In genomic region chr5:127611881-127612280, GRCm38 (mm10) we compare ENCODE assay signal across 15 mouse cellular contexts. TPM values are rescaled to one million over a fixed set of nuclear protein-coding genes. Genes with fewer than 3 reads are reported as not detected.
DNase-seq lines count a peak whose midpoint lies in the region; ATAC-seq and TF ChIP-seq lines count a peak whose summit lies in the region.
"Had no signal": no experiment of that assay in that cellular context is flagged by ENCODE, and none has a peak within 500 bp of the region (broad histone marks: within the 10 kb centered on the region; RNA-seq: fewer than 3 reads in every experiment).

No protein-coding gene starts in this region.

- no peaks in the 10 kb centered on the region for H3K27me3 ChIP-seq in heart, embryonic 13.5 days (replicated peaks)
- no peaks in the 10 kb centered on the region for H3K27me3 ChIP-seq in liver, embryonic 12.5 days (replicated peaks)
- H3K27me3 ChIP-seq: embryonic facial prominence, embryonic 13.5 days; forebrain, embryonic 12.5 days; Patski had no signal

- peaks cover 19% of the 10 kb centered on the region for H3K36me3 ChIP-seq in heart, embryonic 13.5 days
- peaks cover 24% of the 10 kb centered on the region for H3K36me3 ChIP-seq in liver, embryonic 12.5 days

- H3K9me3 ChIP-seq in heart, embryonic 13.5 days = no peaks in the 10 kb centered on the region
- no peaks in the 10 kb centered on the region for H3K9me3 ChIP-seq in liver, embryonic 12.5 days (replicated peaks)
- H3K9me3 ChIP-seq: embryonic facial prominence, embryonic 13.5 days; forebrain, embryonic 12.5 days; hindbrain, embryonic 10.5 days had no signal

- peak overlapping the region; percentile 37; the same call in 1 of the 2 replicates for H3K9ac ChIP-seq in heart, embryonic 13.5 days
- no peak overlapping the region for H3K9ac ChIP-seq in liver, embryonic 12.5 days
- H3K9ac ChIP-seq: embryonic facial prominence, embryonic 13.5 days; forebrain, embryonic 12.5 days; lung, embryonic 14.5 days had no signal

- WGBS in heart, embryonic 13.5 days = 61% methylated on average over 1 of the region's 1 CpGs
- 63% methylated on average over 1 of the region's 1 CpGs for WGBS in liver, embryonic 12.5 days (ENCODE audit: insufficient replicate concordance)
- WGBS in bone marrow, adult 2 months = 32% methylated on average over 1 of the region's 1 CpGs

- TF ChIP-seq POLR2A in bone marrow, adult 2 months (IDR thresholded peaks at IDR 0.05; ENCODE audit: borderline replicate concordance, control insufficient read depth, low read depth, low read length) = no peak

- peak overlapping the region; percentile 35 for H3K4me2 ChIP-seq in heart, embryonic 13.5 days
- peak overlapping the region; percentile 1; the same call in 1 of the 2 replicates for H3K4me2 ChIP-seq in liver, embryonic 12.5 days
- H3K4me2 ChIP-seq: embryonic facial prominence, embryonic 13.5 days; forebrain, embryonic 12.5 days; lung, embryonic 14.5 days had no signal

- H3K27ac ChIP-seq in heart, embryonic 13.5 days (replicated peaks) = peak overlapping the region; percentile 57
- H3K27ac ChIP-seq in liver, embryonic 12.5 days = no peak overlapping the region
- peak overlapping the region; percentile 38 for H3K27ac ChIP-seq in bone marrow, adult 2 months (ENCODE audit: control insufficient read depth, insufficient read depth, low read depth, low read length, poor library complexity)
- H3K27ac ChIP-seq: embryonic facial prominence, embryonic 13.5 days; forebrain, embryonic 12.5 days; hindbrain, embryonic 10.5 days had no signal

- intact Hi-C loops in heart, postnatal 10 days (cut with DNase I) = no loop called here

- no peak overlapping the region for H3K4me3 ChIP-seq in heart, embryonic 13.5 days
- H3K4me3 ChIP-seq in liver, embryonic 12.5 days = no peak overlapping the region
- peak overlapping the region; percentile 30 for H3K4me3 ChIP-seq in bone marrow, adult 2 months (replicated peaks; ENCODE audit: control insufficient read depth, low read depth, low read length)
- H3K4me3 ChIP-seq: embryonic facial prominence, embryonic 13.5 days; forebrain, embryonic 12.5 days; hindbrain, embryonic 10.5 days had no signal

- no peak for DNase-seq in heart, postnatal 10 days
- no peak for DNase-seq in liver
- DNase-seq: cerebellum, postnatal 25 days; kidney, adult 8-10 months; lung, embryonic 14.5 days had no signal

- TF ChIP-seq CTCF in bone marrow, adult 2 months (IDR thresholded peaks at IDR 0.05; ENCODE audit: control insufficient read depth, insufficient read depth, low read length) = no peak

- ATAC-seq in heart, embryonic 13.5 days (ENCODE audit: extremely low read depth, insufficient number of reproducible peaks, low FRiP score, low TSS enrichment) = no peak
- ATAC-seq in liver, embryonic 12.5 days = no peak
- ATAC-seq in neutrophil, adult 5-6 weeks (ENCODE audit: extremely low read depth, insufficient number of reproducible peaks, low FRiP score, poor library complexity, severe bottlenecking) = peak; percentile 42
- ATAC-seq in inflammation-experienced regulatory T-cells, adult 6 months = no peak

- H3K4me1 ChIP-seq in heart, embryonic 13.5 days = peaks cover 86% of the 10 kb centered on the region
- H3K4me1 ChIP-seq in liver, embryonic 12.5 days = peaks cover 73% of the 10 kb centered on the region
- peaks cover 14% of the 10 kb centered on the region for H3K4me1 ChIP-seq in bone marrow, adult 2 months (ENCODE audit: control insufficient read depth, insufficient read depth, low read length)

RNA-seq across cellular contexts. Expression of gene Glt1d1, which starts 20.2 kb away (rescaled TPM):
- polyA plus RNA-seq in heart, embryonic 13.5 days (2015; fragmentation: Nextera tagmentation; extraction: Ambion mirVana) = not detected in 2 replicates
- total RNA-seq in heart, postnatal 10 days (2021) = not detected
- polyA plus RNA-seq in liver, embryonic 12.5 days (2016; fragmentation: Nextera tagmentation; extraction: Ambion mirVana) = 0.08 and 0.28 TPM in 2 replicates
- polyA plus RNA-seq in bone marrow, adult 2 months (2011; ENCODE audit: insufficient read depth, insufficient read length, low replicate concordance, missing spikeins) = 1.8 and 4.8 TPM in 2 replicates
- total RNA-seq in neutrophil, adult 5-6 weeks (2017) = 0.35 and 0.74 TPM in 2 replicates
- not detected for polyA plus RNA-seq in inflammation-experienced regulatory T-cells, adult 6 months (2017; shearing (Covaris generic))
- total RNA-seq: gastrocnemius, adult 18-20 months had no signal

RNA-seq across cellular contexts. Expression of gene Slc15a4, which starts 20.8 kb away (rescaled TPM):
- 14.1 and 16.7 TPM in 2 replicates for polyA plus RNA-seq in heart, embryonic 13.5 days (2015; fragmentation: Nextera tagmentation; extraction: Ambion mirVana)
- 10 to 100 TPM; 10.7 to 12.1 TPM for total RNA-seq in heart, postnatal 10 days (2021)
- 14.1 and 14.9 TPM in 2 replicates for polyA plus RNA-seq in liver, embryonic 12.5 days (2016; fragmentation: Nextera tagmentation; extraction: Ambion mirVana)
- 16.6 and 30.1 TPM in 2 replicates for polyA plus RNA-seq in bone marrow, adult 2 months (2011; ENCODE audit: insufficient read depth, insufficient read length, low replicate concordance, missing spikeins)
- total RNA-seq in neutrophil, adult 5-6 weeks (2017) = 248 and 273 TPM in 2 replicates
- polyA plus RNA-seq in inflammation-experienced regulatory T-cells, adult 6 months (2017; shearing (Covaris generic)) = 1 to 10 TPM; 2.9 to 4.0 (median 3.4) TPM
